Mouse (Mus musculus): Measurements from ENCODE around the gene 6430548M08Rik.
A peak's percentile ranks its signal among the peaks of the same experiment; 100 is the strongest.

6430548M08Rik gene

GRCm38 (mm10) chr8:120146051-120146450 is 32.1 kb downstream of the 6430548M08Rik start:
- DNase-seq: no peak

DNA sequence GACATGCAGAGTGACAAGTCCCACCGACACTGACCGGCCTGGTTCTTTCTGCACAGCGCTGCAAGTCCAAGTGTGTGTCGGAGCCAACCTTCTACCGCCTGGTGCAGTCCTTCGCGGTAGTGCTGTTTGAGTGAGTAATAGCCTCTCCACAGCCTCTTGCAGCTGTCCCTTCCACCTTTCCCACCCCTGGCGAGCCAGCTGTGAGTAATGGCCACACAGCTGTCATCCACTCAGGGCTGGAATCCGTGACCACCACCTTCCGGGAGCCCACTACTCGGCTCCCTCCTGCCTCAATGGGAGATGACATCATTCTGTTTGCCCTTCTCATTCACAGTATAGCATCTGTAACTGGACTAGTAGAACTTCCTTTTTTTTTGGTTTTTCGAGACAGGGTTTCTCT is 36.1 kb downstream of the 6430548M08Rik start:
- no peak for DNase-seq

- no peak for DNase-seq
These were observed 37.2 kb downstream of the 6430548M08Rik start for GRCm38 (mm10) chr8:120151151-120151550.

DNA sequence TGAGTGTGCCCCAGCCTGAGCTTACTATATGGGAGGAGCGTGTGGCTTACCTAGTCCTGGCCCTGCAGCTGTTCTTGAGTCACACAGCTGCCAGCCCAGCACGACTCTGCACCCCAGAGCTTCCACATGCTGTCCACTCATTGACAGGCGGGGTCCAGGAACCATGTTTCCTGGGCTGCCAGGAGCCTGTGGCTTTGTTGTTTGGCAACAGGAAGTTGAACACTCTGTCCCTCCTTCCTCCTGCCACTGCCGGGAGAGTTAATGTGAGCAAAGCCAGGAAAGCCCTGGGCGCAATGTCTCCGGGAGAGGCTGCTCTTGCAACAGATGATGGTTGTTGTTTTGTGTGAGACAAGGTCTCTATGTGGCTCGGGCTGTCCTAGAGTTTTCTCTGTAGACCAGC is 38.7 kb downstream of the 6430548M08Rik start:
- DNase-seq: no peak

DNA sequence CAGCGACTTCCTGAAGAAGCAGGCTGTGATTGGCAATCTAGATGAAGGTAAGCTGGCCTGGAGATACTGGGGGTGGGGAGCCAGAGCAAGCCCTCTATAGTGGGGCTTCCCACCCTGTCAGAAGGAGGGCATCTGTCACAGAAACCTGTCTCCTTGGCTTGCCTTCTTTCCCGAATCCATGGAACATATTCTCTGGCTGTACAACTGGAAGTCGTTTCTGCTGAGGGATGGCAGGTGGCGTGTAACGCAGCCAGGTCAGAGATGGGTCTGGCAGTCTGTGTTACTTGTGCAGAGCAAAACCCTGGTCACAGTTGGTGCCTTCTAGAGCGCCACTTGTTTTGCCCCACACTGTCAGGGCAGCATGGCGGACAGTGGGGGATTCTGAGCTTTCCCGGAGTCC is 46.4 kb downstream of the 6430548M08Rik start:
- no peak for DNase-seq

GRCm38 (mm10) chr8:120161658-120162403 is 47.9 kb downstream of the 6430548M08Rik start:
- no peak for DNase-seq

DNA sequence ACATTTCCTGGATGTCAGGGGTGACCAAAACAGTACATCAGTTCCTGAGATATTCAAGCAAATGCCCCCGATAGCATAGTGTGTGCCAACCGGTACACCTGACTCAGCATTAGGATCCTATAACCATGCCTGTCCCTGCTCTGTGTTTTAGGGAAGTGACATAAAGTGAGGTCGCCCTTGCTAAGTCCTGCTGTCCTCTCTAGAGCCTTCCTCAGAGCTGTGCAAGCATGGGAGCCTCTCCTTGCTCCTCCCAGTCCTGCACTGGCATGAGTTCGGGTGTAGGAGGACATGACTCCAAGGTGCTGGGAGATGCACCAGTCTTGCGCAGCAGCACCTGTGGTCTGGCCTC is 48.4 kb downstream of the 6430548M08Rik start:
- no peak for DNase-seq

DNA sequence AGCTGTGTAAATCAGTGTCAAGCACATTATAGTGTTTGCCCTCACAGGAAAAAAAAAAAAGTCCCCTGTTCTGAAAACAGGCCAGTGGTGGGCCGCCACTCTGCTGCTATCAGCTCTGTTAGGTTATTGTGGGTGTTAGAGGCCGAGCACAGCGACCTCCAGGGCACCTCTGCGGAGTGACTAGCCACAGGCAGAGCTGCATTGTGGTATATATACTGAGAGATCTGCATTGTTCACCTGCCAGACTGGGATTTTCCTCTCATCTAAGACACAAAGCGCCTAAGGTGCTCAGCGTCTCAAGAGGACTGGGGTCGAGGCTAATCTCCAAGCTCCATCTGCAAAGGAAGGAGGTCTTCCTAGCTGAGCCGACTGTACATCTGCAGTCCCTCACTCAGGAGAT is 49.4 kb downstream of the 6430548M08Rik start:
- no peak for DNase-seq

DNA sequence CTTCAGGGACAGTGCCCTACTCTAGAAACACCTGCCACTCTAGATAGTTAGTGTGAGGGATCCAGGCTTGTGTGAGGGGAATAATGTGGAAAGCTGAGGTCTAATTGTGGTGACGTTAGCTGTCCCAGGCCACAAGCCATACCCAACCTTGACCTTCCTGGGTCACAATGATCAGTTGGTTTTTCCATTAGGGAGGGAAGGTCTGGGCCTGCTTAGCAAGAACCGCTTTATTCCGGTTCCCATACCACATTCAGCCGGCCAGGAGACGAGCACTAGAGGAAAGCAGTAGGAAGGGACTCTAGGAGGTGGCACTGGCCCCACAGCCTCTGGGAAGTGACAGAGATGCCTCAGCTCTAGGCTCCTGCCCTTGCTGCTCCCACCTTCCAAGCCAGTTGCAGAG is 50.1 kb downstream of the 6430548M08Rik start:
- DNase-seq: peak; percentile 25

DNA sequence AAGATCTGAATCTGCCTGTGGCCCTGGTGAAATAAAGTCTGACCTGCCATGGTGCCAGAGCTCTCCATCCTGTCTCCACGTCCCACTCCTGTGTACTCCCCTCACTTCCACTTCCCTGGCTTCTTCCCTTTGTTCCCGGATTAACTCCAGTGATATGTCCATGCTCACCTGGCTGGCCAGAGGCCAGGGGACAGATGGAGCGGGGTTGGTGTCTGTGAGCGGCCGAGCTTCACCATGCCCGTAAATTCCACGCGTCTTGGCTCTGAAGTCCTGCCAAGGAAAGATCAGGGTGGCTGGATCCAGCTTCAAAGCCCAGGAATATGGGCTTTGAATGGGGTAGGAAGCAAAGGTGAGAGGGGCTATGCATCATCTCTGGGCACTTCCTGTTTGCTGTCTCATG is 53.2 kb downstream of the 6430548M08Rik start:
- DNase-seq: no peak

- no peak for DNase-seq
These were observed 53.9 kb downstream of the 6430548M08Rik start for GRCm38 (mm10) chr8:120167821-120168220.

- no peak for DNase-seq
These were observed 55.2 kb downstream of the 6430548M08Rik start for GRCm38 (mm10) chr8:120169119-120169518.

DNA sequence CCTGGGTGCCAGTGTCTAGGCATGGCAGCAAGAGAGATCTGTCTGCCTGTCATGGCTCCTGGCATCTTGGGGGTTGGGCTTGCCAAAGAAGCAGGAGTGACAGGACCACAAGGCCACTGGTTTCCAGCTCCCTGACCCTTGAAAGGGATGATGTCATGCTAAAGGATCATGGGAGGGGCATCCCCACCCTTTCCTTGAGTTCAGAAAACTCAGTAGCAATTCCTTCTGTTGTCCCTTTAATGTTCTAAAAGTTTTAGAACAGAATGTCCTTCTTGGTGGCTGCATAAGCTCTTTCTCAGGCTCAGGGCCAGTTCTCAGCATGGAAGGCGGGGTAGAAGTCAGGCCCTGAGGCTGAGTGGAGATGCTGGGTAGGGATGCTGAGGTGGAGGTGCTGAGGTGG is 59.2 kb downstream of the 6430548M08Rik start:
- no peak for DNase-seq

DNA sequence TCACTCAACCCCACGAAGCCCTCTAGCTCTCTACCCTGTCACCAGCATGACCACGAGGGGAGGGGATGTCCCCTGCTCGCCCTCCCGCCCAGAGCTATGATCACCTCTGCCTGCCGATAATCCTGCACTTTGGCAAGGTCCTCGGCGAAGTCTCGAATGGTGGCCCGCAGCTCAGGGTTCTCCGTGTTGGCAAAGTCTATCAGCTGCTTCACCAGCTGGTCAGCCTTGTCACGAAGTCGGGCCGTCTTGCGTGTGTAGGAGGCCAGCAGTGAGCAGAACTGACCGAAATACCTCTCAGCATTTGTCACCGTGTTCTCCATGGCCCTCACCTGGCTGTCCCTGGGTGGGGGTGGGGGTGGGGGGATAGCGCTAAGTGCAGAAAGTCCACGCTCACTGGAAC is 60.7 kb downstream of the 6430548M08Rik start:
- no peak for DNase-seq

GRCm38 (mm10) chr8:120176605-120177004 is 62.7 kb downstream of the 6430548M08Rik start:
- no peak for DNase-seq

GRCm38 (mm10) chr8:120177318-120178123 is 63.6 kb downstream of the 6430548M08Rik start, which contains the start of gene Fam92b:
TSS of gene Fam92b (minus strand) at chr8:120177466.
- peak; percentile 71 for DNase-seq

DNA sequence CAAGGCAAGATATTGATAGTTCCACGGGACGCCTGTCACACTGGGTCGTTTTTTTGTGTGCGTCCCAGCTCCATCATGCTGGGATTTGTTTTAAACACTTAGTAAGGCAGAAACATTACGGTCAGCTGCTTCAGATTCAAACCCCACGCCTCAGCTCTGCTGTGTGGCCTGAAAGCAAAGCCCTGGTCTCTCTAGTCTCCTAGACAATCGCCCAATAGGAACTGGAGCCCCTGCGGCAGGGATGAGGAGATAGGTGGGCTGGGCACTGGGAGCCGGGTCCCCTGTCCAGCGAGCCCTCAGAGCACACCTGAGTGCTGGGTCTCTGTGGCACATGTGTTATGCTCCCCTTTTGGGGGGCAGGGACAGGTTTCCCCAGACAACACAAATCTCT is 64.2 kb downstream of the 6430548M08Rik start:
- DNase-seq: no peak

GRCm38 (mm10) chr8:120179027-120179431 is 65.1 kb downstream of the 6430548M08Rik start:
- DNase-seq: peak; percentile 92

GRCm38 (mm10) chr8:120180445-120180970 is 66.6 kb downstream of the 6430548M08Rik start:
- no peak for DNase-seq

DNA sequence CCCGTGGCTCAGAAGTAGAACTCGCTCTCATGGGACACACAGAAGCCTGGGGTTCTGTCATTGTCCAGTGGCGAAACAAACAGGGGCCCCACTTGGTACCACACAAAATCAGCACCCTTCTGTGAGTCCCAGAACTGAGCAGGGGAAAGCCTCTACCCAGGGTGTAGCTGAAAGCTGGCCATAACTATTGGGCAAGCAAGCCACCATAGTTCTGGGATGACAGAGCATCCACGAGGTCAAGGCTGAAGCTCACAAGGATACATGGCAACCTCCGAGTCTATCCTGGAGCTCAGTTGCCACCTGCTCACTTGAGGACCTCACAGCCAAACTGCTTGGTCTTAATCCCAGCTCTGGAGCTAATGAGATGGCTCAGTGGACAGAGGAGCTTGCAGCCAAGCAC is 67.3 kb downstream of the 6430548M08Rik start:
- DNase-seq: no peak

- DNase-seq: no peak
These were observed 68.0 kb downstream of the 6430548M08Rik start for GRCm38 (mm10) chr8:120181861-120182414.

GRCm38 (mm10) chr8:120184366-120184765 is 70.4 kb downstream of the 6430548M08Rik start:
- peak; percentile 63 for DNase-seq

All from kidney, postnatal 14 days (tissue).